Mouse (Mus musculus): ENCODE measurements around the gene Grin3b. TPM values are rescaled to one million over a fixed set of nuclear protein-coding genes. Genes with fewer than 3 reads are reported as not detected.
A peak's percentile ranks its signal among the peaks of the same experiment; 100 is the strongest.

Grin3b gene
- polyA plus RNA-seq, 1 experiment from 2014 or later = 0.14 TPM

- no peak overlapping the region for H3K4me2 ChIP-seq
- no peak overlapping the region for H3K27ac ChIP-seq (ENCODE audit: low read depth, low read length)
- no peak overlapping the region for H3K9ac ChIP-seq (ENCODE audit: low read depth, low read length)
Measured at GRCm38 (mm10) chr10:79934272-79934721, 36.2 kb upstream of the Grin3b start.

DNA sequence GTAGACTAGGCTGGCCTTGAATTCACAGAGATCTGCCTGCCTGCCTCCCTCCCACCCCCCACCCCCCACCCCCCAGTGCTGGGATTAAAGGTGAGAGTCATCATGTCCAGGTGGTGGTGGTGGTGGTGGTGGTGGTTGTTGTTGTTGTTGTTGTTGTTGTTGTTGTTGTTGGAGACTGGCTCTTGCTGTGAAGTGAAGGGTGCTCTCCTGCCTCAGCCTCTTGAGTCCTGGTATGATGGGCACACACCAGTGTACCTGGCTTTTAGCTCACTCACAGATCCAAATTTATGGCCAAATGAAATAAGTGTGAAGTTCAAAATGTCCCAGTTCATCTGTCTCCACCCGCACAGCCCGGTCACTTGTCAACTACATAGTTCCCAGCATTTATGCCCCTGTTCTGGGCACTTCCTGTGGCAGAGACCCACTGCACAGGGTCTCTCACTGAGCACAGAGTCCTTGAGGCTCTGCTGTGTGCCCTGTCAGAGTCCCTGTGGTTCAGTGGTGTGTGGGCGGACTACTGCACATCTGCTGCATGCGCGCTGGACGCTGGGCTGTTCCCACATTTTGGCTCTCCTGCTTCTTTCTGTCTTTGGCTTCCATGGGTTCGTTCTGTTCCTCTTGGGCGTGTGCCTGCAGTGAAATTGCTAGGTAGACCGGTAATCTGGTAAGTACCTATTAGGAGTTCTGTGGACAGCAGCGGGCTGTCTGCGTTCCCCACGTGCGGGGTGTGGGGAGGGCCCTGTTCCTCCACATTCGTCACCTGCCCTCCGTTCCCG is 35.5 kb upstream of the Grin3b start:
- peak overlapping the region; percentile 21; the same call in 1 of the 2 replicates for H3K27ac ChIP-seq (ENCODE audit: low read depth, low read length)

More at GRCm38 (mm10) chr10:79934272-79934721, 36.2 kb upstream of the Grin3b start:
- DNase-seq (ENCODE audit: low spot score) (no peak), ATAC-seq (replicated peaks; ENCODE audit: low FRiP score) (no peak)
- Histone ChIP-seq H3K9me3 (ENCODE audit: control insufficient read depth, low read length) (no peaks in the 10 kb centered on the region), H3K27me3 (replicated peaks; ENCODE audit: control insufficient read depth, insufficient read depth, low read length) (no peaks in the 10 kb centered on the region), H3K4me1 (replicated peaks; ENCODE audit: control insufficient read depth, insufficient read depth, low read length) (peaks cover 76% of the 10 kb centered on the region), H3K4me3 (ENCODE audit: low read depth, low read length) (no peak overlapping the region), H3K36me3 (ENCODE audit: control insufficient read depth, insufficient read depth, low read length) (peaks cover 25% of the 10 kb centered on the region)
- 74% methylated on average over 13 of the region's 13 CpGs for WGBS

GRCm38 (mm10) chr10:79936284-79936910 is 34.1 kb upstream of the Grin3b start:
- H3K27ac ChIP-seq (ENCODE audit: low read depth, low read length) = peak overlapping the region; percentile 36; the same call in 1 of the 2 replicates
- H3K9ac ChIP-seq (ENCODE audit: low read depth, low read length) = no peak overlapping the region
- H3K27me3 ChIP-seq (replicated peaks; ENCODE audit: control insufficient read depth, insufficient read depth, low read length) = no peaks in the 10 kb centered on the region
- H3K9me3 ChIP-seq (ENCODE audit: control insufficient read depth, low read length) = no peaks in the 10 kb centered on the region
- ATAC-seq (replicated peaks; ENCODE audit: low FRiP score) (no peak), DNase-seq (ENCODE audit: low spot score) (no peak)
- no peak overlapping the region for H3K4me3 ChIP-seq (ENCODE audit: low read depth, low read length)
- 67% methylated on average over 10 of the region's 10 CpGs for WGBS
- peaks cover 22% of the 10 kb centered on the region for H3K36me3 ChIP-seq (ENCODE audit: control insufficient read depth, insufficient read depth, low read length)
- peaks cover 73% of the 10 kb centered on the region for H3K4me1 ChIP-seq (replicated peaks; ENCODE audit: control insufficient read depth, insufficient read depth, low read length)
- no peak overlapping the region for H3K4me2 ChIP-seq

More for the DNA sequence above, 35.5 kb upstream of the Grin3b start:
- peaks cover 76% of the 10 kb centered on the region for H3K4me1 ChIP-seq (replicated peaks; ENCODE audit: control insufficient read depth, insufficient read depth, low read length)
- no peak for ATAC-seq (replicated peaks; ENCODE audit: low FRiP score)
- H3K4me3 ChIP-seq (ENCODE audit: low read depth, low read length) = no peak overlapping the region
- H3K27me3 ChIP-seq (replicated peaks; ENCODE audit: control insufficient read depth, insufficient read depth, low read length) = no peaks in the 10 kb centered on the region
- H3K9me3 ChIP-seq (ENCODE audit: control insufficient read depth, low read length) = no peaks in the 10 kb centered on the region
- 90% methylated on average over 16 of the region's 16 CpGs for WGBS
- DNase-seq (ENCODE audit: low spot score) = no peak
- H3K9ac ChIP-seq (ENCODE audit: low read depth, low read length) = no peak overlapping the region
- peaks cover 25% of the 10 kb centered on the region for H3K36me3 ChIP-seq (ENCODE audit: control insufficient read depth, insufficient read depth, low read length)
- no peak overlapping the region for H3K4me2 ChIP-seq

DNA sequence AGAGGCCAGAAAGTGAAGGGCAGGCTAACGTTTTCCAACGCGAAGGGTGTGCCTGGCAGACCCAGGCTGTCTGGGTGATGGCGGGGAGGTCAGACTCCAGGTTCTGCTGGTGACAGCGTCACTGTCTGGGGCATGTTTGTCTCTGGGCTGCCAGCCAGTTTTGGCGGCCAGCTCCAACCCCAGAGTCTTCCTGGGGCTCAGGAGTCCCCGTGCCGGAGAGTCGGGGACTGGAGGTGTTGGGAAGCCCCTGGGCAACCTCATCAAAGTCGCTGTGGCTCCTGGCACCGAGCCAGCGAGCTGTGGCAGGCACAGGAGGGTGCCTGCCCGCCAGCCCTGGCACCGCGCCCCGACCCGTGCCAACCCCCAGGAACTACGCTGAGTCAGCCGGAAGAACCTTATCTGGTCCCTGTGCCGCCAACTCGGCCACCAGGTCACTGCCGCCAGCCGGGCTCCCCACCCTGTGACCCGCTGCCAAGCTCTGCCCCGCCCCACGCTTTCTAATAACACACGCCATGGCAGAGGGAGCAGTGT is 33.5 kb upstream of the Grin3b start:
- peak overlapping the region; percentile 36 for H3K27ac ChIP-seq (ENCODE audit: low read depth, low read length)
- no peaks in the 10 kb centered on the region for H3K9me3 ChIP-seq (ENCODE audit: control insufficient read depth, low read length)
- peaks cover 71% of the 10 kb centered on the region for H3K4me1 ChIP-seq (replicated peaks; ENCODE audit: control insufficient read depth, insufficient read depth, low read length)
- ATAC-seq (replicated peaks; ENCODE audit: low FRiP score) = 0 out of 2 replicates have a peak, but pooled peaks have one; percentile 17
- H3K36me3 ChIP-seq (ENCODE audit: control insufficient read depth, insufficient read depth, low read length) = peaks cover 19% of the 10 kb centered on the region
- H3K4me3 ChIP-seq (ENCODE audit: low read depth, low read length) = no peak overlapping the region
- H3K9ac ChIP-seq (ENCODE audit: low read depth, low read length) = peak overlapping the region; percentile 34; the same call in 1 of the 2 replicates
- H3K4me2 ChIP-seq = peak overlapping the region; percentile 6; the same call in 1 of the 2 replicates
- no peaks in the 10 kb centered on the region for H3K27me3 ChIP-seq (replicated peaks; ENCODE audit: control insufficient read depth, insufficient read depth, low read length)
- 75% methylated on average over 27 of the region's 27 CpGs for WGBS
- no peak for DNase-seq (ENCODE audit: low spot score)

- DNase-seq (ENCODE audit: low spot score) (no peak), ATAC-seq (replicated peaks; ENCODE audit: low FRiP score) (peak; percentile 48)
- H3K4me1 ChIP-seq (replicated peaks; ENCODE audit: control insufficient read depth, insufficient read depth, low read length) = peaks cover 64% of the 10 kb centered on the region
- peaks cover 15% of the 10 kb centered on the region; the same call in 1 of the 2 replicates for H3K36me3 ChIP-seq (ENCODE audit: control insufficient read depth, insufficient read depth, low read length)
- no peaks in the 10 kb centered on the region for H3K9me3 ChIP-seq (ENCODE audit: control insufficient read depth, low read length)
- peak overlapping the region; percentile 34; the same call in 1 of the 2 replicates for H3K27ac ChIP-seq (ENCODE audit: low read depth, low read length)
- no peaks in the 10 kb centered on the region for H3K27me3 ChIP-seq (replicated peaks; ENCODE audit: control insufficient read depth, insufficient read depth, low read length)
- peak overlapping the region; percentile 34 for H3K9ac ChIP-seq (ENCODE audit: low read depth, low read length)
- peak overlapping the region; percentile 25 for H3K4me2 ChIP-seq
- no peak overlapping the region for H3K4me3 ChIP-seq (ENCODE audit: low read depth, low read length)
- WGBS = 62% methylated on average over 11 of the region's 11 CpGs
Measured at GRCm38 (mm10) chr10:79937775-79938526, 32.6 kb upstream of the Grin3b start.

DNA sequence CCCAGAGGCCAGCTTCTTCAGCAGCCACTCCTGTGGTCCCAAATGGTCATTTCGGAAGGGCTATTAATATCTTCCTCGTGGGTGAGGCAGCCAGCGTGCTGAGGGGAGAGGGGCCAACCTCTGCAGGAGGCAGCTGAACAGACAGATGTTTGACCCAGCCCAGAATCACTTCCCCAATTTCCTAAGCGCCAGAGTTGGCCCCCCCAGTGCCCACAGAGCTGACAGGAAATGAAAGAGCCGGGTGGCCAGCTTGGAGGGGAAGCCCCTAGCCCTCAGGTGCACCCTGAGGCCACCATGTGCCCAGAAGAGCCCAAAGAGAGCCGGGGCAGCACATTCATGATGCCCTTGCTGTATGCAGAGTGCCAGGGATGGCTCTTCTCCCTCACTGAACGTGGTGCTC is 29.8 kb upstream of the Grin3b start:
- H3K27ac ChIP-seq (ENCODE audit: low read depth, low read length) = no peak overlapping the region
- H3K4me3 ChIP-seq (ENCODE audit: low read depth, low read length) = no peak overlapping the region
- 41% methylated on average over 7 of the region's 7 CpGs for WGBS
- ATAC-seq (replicated peaks; ENCODE audit: low FRiP score) (no peak), DNase-seq (ENCODE audit: low spot score) (no peak)
- H3K27me3 ChIP-seq (replicated peaks; ENCODE audit: control insufficient read depth, insufficient read depth, low read length) = no peaks in the 10 kb centered on the region
- no peak overlapping the region for H3K9ac ChIP-seq (ENCODE audit: low read depth, low read length)
- H3K4me1 ChIP-seq (replicated peaks; ENCODE audit: control insufficient read depth, insufficient read depth, low read length) = peaks cover 69% of the 10 kb centered on the region
- peaks cover 7% of the 10 kb centered on the region; the same call in 1 of the 2 replicates for H3K36me3 ChIP-seq (ENCODE audit: control insufficient read depth, insufficient read depth, low read length)
- H3K4me2 ChIP-seq = no peak overlapping the region
- no peaks in the 10 kb centered on the region for H3K9me3 ChIP-seq (ENCODE audit: control insufficient read depth, low read length)

DNA sequence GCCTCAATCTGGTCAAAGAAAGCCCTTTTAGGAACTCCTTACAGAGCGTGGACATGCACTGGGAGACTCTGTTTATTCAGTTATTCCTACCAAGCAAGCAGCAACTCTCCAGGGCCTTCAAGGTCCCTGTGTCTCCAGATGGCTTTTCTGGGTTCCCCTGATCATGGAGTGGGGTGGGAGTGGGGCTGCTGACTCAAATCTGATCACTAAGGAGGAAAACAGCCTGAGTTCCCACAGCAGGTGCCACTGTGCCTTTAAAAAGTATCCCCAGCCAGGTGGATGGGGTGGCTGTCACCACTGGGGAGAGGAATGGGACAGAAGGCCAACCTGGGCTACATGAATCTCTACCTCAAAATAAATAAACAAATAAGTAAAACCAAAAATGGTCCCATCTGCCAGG is 27.5 kb upstream of the Grin3b start:
- Histone ChIP-seq H3K4me1 (replicated peaks; ENCODE audit: control insufficient read depth, insufficient read depth, low read length) (peaks cover 73% of the 10 kb centered on the region), H3K27ac (ENCODE audit: low read depth, low read length) (0 out of 2 replicates have a peak overlapping the region, but pooled peaks have one; percentile 21), H3K36me3 (ENCODE audit: control insufficient read depth, insufficient read depth, low read length) (peaks cover 4% of the 10 kb centered on the region; the same call in 1 of the 2 replicates), H3K4me3 (ENCODE audit: low read depth, low read length) (no peak overlapping the region), H3K9ac (ENCODE audit: low read depth, low read length) (no peak overlapping the region), H3K27me3 (replicated peaks; ENCODE audit: control insufficient read depth, insufficient read depth, low read length) (no peaks in the 10 kb centered on the region), H3K9me3 (ENCODE audit: control insufficient read depth, low read length) (no peaks in the 10 kb centered on the region), H3K4me2 (no peak overlapping the region)
- DNase-seq (ENCODE audit: low spot score) = no peak
- ATAC-seq (replicated peaks; ENCODE audit: low FRiP score) = no peak
- WGBS = 72% methylated on average over 1 of the region's 1 CpGs

DNA sequence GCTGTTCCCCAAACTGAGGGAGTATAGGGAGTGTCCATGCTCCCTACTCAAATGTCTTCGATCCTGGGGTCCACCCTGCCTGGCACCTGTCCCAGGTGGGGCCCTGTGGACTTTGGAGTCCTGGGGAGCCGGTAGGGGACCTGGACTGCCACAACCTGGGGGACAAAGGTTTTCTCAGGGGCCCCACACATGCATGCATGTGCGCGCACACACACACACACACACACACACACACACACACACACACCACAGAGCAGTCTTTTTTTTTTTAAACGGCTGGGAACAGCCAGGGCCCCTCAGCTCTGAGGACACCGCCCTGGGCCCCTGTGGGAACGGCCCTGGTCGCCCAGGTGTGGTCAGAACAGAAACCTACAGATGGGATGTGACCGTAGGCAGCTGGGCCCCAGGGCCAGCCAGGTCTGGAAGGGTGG is 27.0 kb upstream of the Grin3b start:
- Histone ChIP-seq H3K4me2 (peak overlapping the region; percentile 33), H3K4me3 (ENCODE audit: low read depth, low read length) (no peak overlapping the region)

More for the DNA sequence above, 27.0 kb upstream of the Grin3b start:
- H3K27ac ChIP-seq (ENCODE audit: low read depth, low read length) = 0 out of 2 replicates have a peak overlapping the region, but pooled peaks have one; percentile 26
- no peaks in the 10 kb centered on the region for H3K9me3 ChIP-seq (ENCODE audit: control insufficient read depth, low read length)
- peaks cover 2% of the 10 kb centered on the region; the same call in 1 of the 2 replicates for H3K36me3 ChIP-seq (ENCODE audit: control insufficient read depth, insufficient read depth, low read length)
- no peak for DNase-seq (ENCODE audit: low spot score)
- ATAC-seq (replicated peaks; ENCODE audit: low FRiP score) = no peak
- WGBS = 64% methylated on average over 9 of the region's 9 CpGs
- H3K27me3 ChIP-seq (replicated peaks; ENCODE audit: control insufficient read depth, insufficient read depth, low read length) = no peaks in the 10 kb centered on the region
- peak overlapping the region; percentile 2; the same call in 1 of the 2 replicates for H3K9ac ChIP-seq (ENCODE audit: low read depth, low read length)
- H3K4me1 ChIP-seq (replicated peaks; ENCODE audit: control insufficient read depth, insufficient read depth, low read length) = peaks cover 68% of the 10 kb centered on the region
